Mouse (Mus musculus): ENCODE data around the gene Apoc4. TPM values are rescaled to one million over a fixed set of nuclear protein-coding genes. Genes with fewer than 3 reads are reported as not detected.
A peak's percentile ranks its signal among the peaks of the same experiment; 100 is the strongest.
"Not testable (repeated sequence)": the region's sequence is repeated elsewhere in the genome, so short reads cannot be mapped to it uniquely, and the experiment has no call there.

Apoc4 gene
- polyA plus RNA-seq, 1 experiment from 2014 or later, result 0.09 TPM

GRCm38 (mm10) chr7:19693421-19693820, 12.1 kb upstream of the Apoc4 start:
- POLR2A ChIA-PET, result no interaction called here
- no peak for TF ChIP-seq CTCF (IDR thresholded peaks at IDR 0.05)
- no peak for DNase-seq (ENCODE audit: low read depth, low spot score)
- CTCF ChIA-PET, result interaction anchor here (1.0 to 3.8 kb wide), 3 partner anchors 10 to 27 kb away, joined by 4 to 22 read pairs (median 4); no protein-coding TSS in a partner anchor
- H3K27me3 ChIP-seq, result no peaks in the 10 kb centered on the region
- in situ Hi-C loops (cut with MboI; ENCODE audit: low pct_unique_long_range_greater_than_20kb), result no loop called here
- peak; percentile 66 for ATAC-seq

GRCm38 (mm10) chr7:19691873-19692865, 10.9 kb upstream of the Apoc4 start, which contains the start of gene Apoc1:
Apoc1 (minus strand) TSS chr7:19692660.
- in situ Hi-C loops (cut with MboI; ENCODE audit: low pct_unique_long_range_greater_than_20kb), result no loop called here
- ChIA-PET CTCF (interaction anchor here (1.0 to 3.8 kb wide), 3 partner anchors 9 to 26 kb away, joined by 4 to 22 read pairs (median 4); no protein-coding TSS in a partner anchor), POLR2A (no interaction called here)
- no peaks in the 10 kb centered on the region for H3K27me3 ChIP-seq
- ATAC-seq, result no peak
- TF ChIP-seq CTCF (IDR thresholded peaks at IDR 0.05), result no peak
- DNase-seq (ENCODE audit: low read depth, low spot score), result no peak

DNA sequence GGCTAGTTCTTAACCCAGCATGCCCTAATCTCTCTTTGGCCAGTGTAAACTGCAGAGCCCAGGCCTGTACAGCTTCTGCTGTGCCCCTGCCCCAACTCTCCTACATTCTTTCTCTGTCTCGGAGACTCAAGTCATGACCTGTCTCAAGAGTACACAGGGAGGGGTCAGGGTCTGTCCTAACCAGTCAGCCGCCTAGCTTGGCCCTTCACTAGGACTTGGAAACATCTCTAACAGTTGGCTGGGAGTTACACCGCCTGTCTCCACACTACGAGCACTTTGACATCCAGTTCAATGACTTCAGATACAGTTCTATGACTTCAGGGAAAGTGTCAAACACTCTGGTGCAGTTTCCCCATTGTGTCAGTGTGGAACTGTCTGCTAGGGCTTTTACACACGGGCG, 10.2 kb upstream of the Apoc4 start:
- no peak for DNase-seq (ENCODE audit: low read depth, low spot score)
- no peak for ATAC-seq
- in situ Hi-C loops (cut with MboI; ENCODE audit: low pct_unique_long_range_greater_than_20kb), result no loop called here
- ChIA-PET CTCF (interaction anchor here (1.9 kb wide), 1 partner anchor 22 kb away, joined by 7 read pairs; no protein-coding TSS in a partner anchor), POLR2A (no interaction called here)
- no peaks in the 10 kb centered on the region for H3K27me3 ChIP-seq
- no peak for TF ChIP-seq CTCF (IDR thresholded peaks at IDR 0.05)

DNA sequence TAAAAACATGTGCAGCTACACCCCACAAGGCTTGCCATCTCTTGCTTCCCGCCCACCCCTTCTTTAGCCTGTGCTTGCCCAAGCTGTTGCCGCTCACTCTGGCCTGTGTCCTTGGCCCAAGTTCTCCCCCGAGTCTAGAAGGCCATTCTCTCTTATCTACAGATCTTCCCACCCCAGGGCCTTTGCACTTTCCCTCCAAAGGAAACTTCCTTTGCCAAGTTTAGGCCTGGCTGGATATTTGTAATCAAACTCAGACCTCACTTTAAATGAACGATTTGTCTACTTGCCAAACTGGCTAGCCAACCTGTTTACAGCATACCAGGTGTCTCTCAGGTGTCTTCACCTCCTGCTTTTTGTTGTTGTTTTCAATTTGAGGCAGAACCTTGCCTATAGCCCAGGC, 9.6 kb upstream of the Apoc4 start:
- no peaks in the 10 kb centered on the region for H3K27me3 ChIP-seq
- POLR2A ChIA-PET, result interaction anchor here (0.7 kb wide), 2 partner anchors 8 to 221 kb away, joined by 3 to 4 read pairs; partner anchors contain the start of gene Apoe
- TF ChIP-seq CTCF (IDR thresholded peaks at IDR 0.05), result no peak
- CTCF ChIA-PET, result interaction anchor here (1.9 kb wide), 1 partner anchor 22 kb away, joined by 7 read pairs; no protein-coding TSS in a partner anchor
- ATAC-seq (no peak), DNase-seq (ENCODE audit: low read depth, low spot score) (no peak)
- in situ Hi-C loops (cut with MboI; ENCODE audit: low pct_unique_long_range_greater_than_20kb), result no loop called here

- DNase-seq (ENCODE audit: low read depth, low spot score) (no peak), ATAC-seq (no peak)
- ChIA-PET CTCF (no interaction called here), POLR2A (interaction anchor here (0.7 kb wide), 1 partner anchor 14 kb away, joined by 5 read pairs; no protein-coding TSS in a partner anchor)
- no peaks in the 10 kb centered on the region for H3K27me3 ChIP-seq
- no peak for TF ChIP-seq CTCF (IDR thresholded peaks at IDR 0.05)
- in situ Hi-C loops (cut with MboI; ENCODE audit: low pct_unique_long_range_greater_than_20kb), result no loop called here
Observed at GRCm38 (mm10) chr7:19688611-19689010, 7.3 kb upstream of the Apoc4 start.

GRCm38 (mm10) chr7:19688101-19688500, 6.8 kb upstream of the Apoc4 start:
- ATAC-seq (no peak), DNase-seq (ENCODE audit: low read depth, low spot score) (no peak)
- TF ChIP-seq CTCF (IDR thresholded peaks at IDR 0.05), result no peak
- in situ Hi-C loops (cut with MboI; ENCODE audit: low pct_unique_long_range_greater_than_20kb), result no loop called here
- CTCF ChIA-PET, result no interaction called here
- POLR2A ChIA-PET, result interaction anchor here (0.7 kb wide), 1 partner anchor 13 kb away, joined by 5 read pairs; no protein-coding TSS in a partner anchor
- no peaks in the 10 kb centered on the region for H3K27me3 ChIP-seq

DNA sequence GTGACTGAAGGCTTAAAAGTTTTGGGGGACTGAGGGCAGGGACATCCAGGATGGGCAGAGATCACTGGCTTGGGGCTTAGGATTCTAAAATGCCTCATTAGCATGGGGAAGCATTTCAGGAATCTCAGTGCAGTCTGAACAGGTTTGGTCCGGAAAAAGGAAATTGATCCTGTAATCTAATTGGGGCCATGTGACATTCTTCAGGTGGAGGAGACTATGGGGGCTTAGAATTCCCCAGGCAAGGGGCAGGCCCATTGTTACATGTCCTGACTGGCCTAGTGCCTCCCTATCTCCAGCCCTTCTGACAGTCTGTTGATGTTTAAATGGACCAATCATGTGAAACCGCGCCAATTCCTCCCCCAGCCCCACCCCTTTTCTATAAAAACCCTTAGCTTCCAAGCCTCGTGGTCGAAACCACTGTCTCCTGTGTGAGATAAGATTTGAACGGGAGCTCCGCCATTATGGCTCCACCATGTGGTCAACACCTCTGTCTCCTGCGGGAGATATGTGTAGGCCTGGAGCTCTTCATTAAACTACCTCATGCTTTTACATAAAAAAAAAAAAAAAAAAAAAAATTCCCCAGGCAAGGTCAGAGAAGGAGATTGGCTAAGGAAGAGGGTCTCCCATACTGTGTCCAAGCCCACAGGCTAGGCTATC, 5.8 kb upstream of the Apoc4 start:
- CTCF ChIA-PET, result not testable (repeated sequence)

GRCm38 (mm10) chr7:19686521-19686920, 5.2 kb upstream of the Apoc4 start:
- H3K27me3 ChIP-seq, result no peaks in the 10 kb centered on the region
- ChIA-PET POLR2A (interaction anchor here (0.7 kb wide), 1 partner anchor 275 kb away, joined by 3 read pairs; no protein-coding TSS in a partner anchor), CTCF (no interaction called here)
- no peak for TF ChIP-seq CTCF (IDR thresholded peaks at IDR 0.05)
- in situ Hi-C loops (cut with MboI; ENCODE audit: low pct_unique_long_range_greater_than_20kb), result no loop called here
- no peak for ATAC-seq
- DNase-seq (ENCODE audit: low read depth, low spot score), result no peak

More for the DNA sequence above, 5.8 kb upstream of the Apoc4 start:
- DNase-seq (ENCODE audit: low read depth, low spot score); in situ Hi-C loops (cut with MboI; ENCODE audit: low pct_unique_long_range_greater_than_20kb); ATAC-seq; H3K27me3 ChIP-seq: not testable (repeated sequence)
- POLR2A ChIA-PET, result interaction anchor here (0.7 kb wide), 1 partner anchor 275 kb away, joined by 3 read pairs; no protein-coding TSS in a partner anchor

DNA sequence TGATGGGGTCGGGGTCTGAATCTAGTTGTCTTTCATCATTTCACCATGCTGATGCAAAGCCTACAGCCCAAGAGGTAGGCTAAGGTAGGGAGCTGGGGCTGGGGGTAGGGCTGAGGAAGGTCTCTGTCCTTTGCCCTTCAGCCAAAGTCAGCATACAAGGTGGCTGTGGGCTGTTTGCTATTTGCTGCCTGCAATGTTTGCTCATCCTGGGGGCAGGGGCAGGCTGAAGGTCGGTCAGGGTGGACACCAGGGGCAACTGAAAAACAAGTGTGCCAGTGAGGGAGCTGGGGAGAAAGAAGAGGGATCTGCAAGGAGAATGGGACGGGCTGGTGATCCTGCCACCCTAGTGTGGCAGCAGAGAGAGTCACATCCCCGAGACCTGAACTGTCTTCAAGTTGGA, 4.1 kb upstream of the Apoc4 start:
- CTCF ChIA-PET, result interaction anchor here (1.0 to 2.4 kb wide), 2 partner anchors 12 to 16 kb away, joined by 3 to 11 read pairs; no protein-coding TSS in a partner anchor
- in situ Hi-C loops (cut with MboI; ENCODE audit: low pct_unique_long_range_greater_than_20kb), result no loop called here

GRCm38 (mm10) chr7:19683771-19684201, 2.5 kb upstream of the Apoc4 start:
- in situ Hi-C loops (cut with MboI; ENCODE audit: low pct_unique_long_range_greater_than_20kb), result no loop called here
- no peak for DNase-seq (ENCODE audit: low read depth, low spot score)
- ChIA-PET POLR2A (interaction anchor here (0.8 kb wide), 1 partner anchor 17 kb away, joined by 3 read pairs; no protein-coding TSS in a partner anchor), CTCF (interaction anchor here (1.4 to 2.4 kb wide), 4 partner anchors 9 to 28 kb away, joined by 3 to 11 read pairs (median 4); no protein-coding TSS in a partner anchor)
- ATAC-seq, result no peak
- H3K27me3 ChIP-seq, result no peaks in the 10 kb centered on the region
- TF ChIP-seq CTCF (IDR thresholded peaks at IDR 0.05), result no peak

More for the DNA sequence above, 4.1 kb upstream of the Apoc4 start:
- DNase-seq (ENCODE audit: low read depth, low spot score) (no peak), ATAC-seq (no peak)
- H3K27me3 ChIP-seq, result no peaks in the 10 kb centered on the region
- no peak for TF ChIP-seq CTCF (IDR thresholded peaks at IDR 0.05)
- POLR2A ChIA-PET, result no interaction called here

All from Patski (cell line).